Mouse (Mus musculus): ENCODE results near the gene AW822073.

GRCm38 (mm10) chr10:58215353-58215752, 9.4 kb downstream of the AW822073 start:
- TF ChIP-seq CTCF (IDR thresholded peaks at IDR 0.05; ENCODE audit: insufficient read depth, low read depth, low read length) (no peak), POLR2A (IDR thresholded peaks at IDR 0.05; ENCODE audit: insufficient read depth, low read depth, low read length) (no peak)

All from olfactory bulb, adult 2 months (tissue).